Mouse (Mus musculus) limb, embryonic 12.5 days (tissue): ENCODE measurements around the gene RPS10-NUDT3. TPM values are rescaled to one million over a fixed set of nuclear protein-coding genes. Genes with fewer than 3 reads are reported as not detected.

ENCODE experiments used
- ATAC-seq: fragments of 200-750 bp; cut with Nextera tagmentation; 2 replicates; pipeline ENCODE4 v1.8.0; 2017; ENCODE audit warnings: low read depth, moderate TSS enrichment; ENCODE audit not compliant: insufficient number of reproducible peaks, insufficient read depth, low FRiP score, low TSS enrichment
- H3K27ac ChIP-seq: fragments of 300-500 bp; sonication (generic); 2 replicates; pipeline ENCODE4 v1.5.1; 2016; ENCODE audit warnings: mild to moderate bottlenecking, moderate library complexity
- H3K27me3 ChIP-seq: fragments of 300-500 bp; sonication (generic); 2 replicates; pipeline ENCODE4 v1.6.1; 2016; ENCODE audit warnings: mild to moderate bottlenecking, moderate library complexity
- H3K36me3 ChIP-seq: fragments of 300-500 bp; sonication (generic); 2 replicates; pipeline ENCODE4 v1.6.1; 2016; ENCODE audit warnings: mild to moderate bottlenecking, moderate library complexity
- H3K4me1 ChIP-seq: fragments of 300-500 bp; sonication (generic); replicated peaks from 2 replicates; pipeline ENCODE4 v1.6.1; 2016
- H3K4me2 ChIP-seq: fragments of 300-500 bp; sonication (generic); 2 replicates; pipeline ENCODE4 v1.6.1; 2016; ENCODE audit warnings: mild to moderate bottlenecking, moderate library complexity
- H3K4me3 ChIP-seq: fragments of 300-500 bp; sonication (generic); replicated peaks from 2 replicates; pipeline ENCODE4 v1.5.1; 2016; ENCODE audit warnings: mild to moderate bottlenecking
- H3K9ac ChIP-seq: fragments of 300-500 bp; sonication (generic); replicated peaks from 2 replicates; pipeline ENCODE4 v1.6.1; 2016; ENCODE audit warnings: mild to moderate bottlenecking, moderate library complexity
- H3K9me3 ChIP-seq: fragments of 300-500 bp; sonication (generic); 2 replicates; pipeline ENCODE4 v1.6.1; 2016; ENCODE audit warnings: mild to moderate bottlenecking, moderate library complexity
- WGBS: fragments of 180-500 bp; shearing (Covaris S2); methylation state at CpG from one replicate; pipeline ENCODE4 v1.1.7; 2016; 5-methylcytosine and 5-hydroxymethylcytosine counted together
- polyA plus RNA-seq: library from polyadenylated mRNA; unstranded; fragments of >200 nt; fragmentation: Nextera tagmentation; extraction: Ambion mirVana; gene quantifications from 2 replicates; pipeline ENCODE4 v1.2.1, GENCODE M21; 2016

The RPS10-NUDT3 gene
- polyA plus RNA-seq: not detected in 2 replicates

DNA sequence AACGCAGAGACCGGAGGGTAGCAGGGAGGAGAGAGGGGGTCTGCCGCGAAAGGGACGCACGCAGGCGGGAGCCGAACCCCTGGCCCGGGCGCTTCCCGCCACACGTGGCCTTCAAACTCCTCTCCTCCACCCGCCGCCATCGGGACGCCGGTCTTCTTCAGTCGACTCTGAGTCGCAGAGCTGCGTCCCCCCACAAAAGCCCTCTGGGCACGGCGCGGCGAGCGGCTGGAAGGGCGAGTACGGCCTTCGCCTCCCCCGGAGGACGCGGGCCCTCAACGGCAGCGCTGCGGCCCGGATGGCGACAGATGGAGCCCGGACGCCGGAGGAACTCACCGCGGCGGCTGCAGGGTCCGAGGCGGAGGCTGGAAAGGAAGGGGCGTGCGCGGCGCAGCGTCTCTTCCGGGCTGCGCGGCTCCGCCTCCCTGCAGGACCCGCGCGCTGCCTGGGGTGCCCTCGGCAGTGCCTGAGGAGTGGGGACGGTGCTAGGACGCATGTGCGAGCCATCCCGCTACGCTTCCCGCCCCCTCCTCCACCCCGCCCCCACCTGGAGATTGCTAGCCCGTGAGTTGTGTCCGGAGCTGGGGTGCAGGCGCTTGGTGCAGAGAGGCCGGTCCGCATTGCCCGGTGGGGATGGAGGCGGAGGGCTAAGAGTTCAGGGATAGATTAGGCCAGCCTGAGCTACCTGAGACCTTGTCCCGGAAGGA is at the start of gene RPS10-NUDT3:
Gene RPS10-NUDT3, minus strand, starts transcription at position 352 of the 704 bp plus-strand sequence.
- no peaks in the 10 kb centered on the region for H3K27me3 ChIP-seq
- peak within 1 kb of the TSS; percentile 89 for H3K9ac ChIP-seq
- peaks cover 31% of the 10 kb centered on the region for H3K4me1 ChIP-seq
- H3K36me3 ChIP-seq: peaks cover 41% of the 10 kb centered on the region
- no peaks in the 10 kb centered on the region for H3K9me3 ChIP-seq
- H3K27ac ChIP-seq: peak within 1 kb of the TSS; percentile 95
- peak within 1 kb of the TSS; percentile 94 for H3K4me2 ChIP-seq
- WGBS: under 1% methylated on average over 63 of the region's 72 CpGs
- peak; percentile 95 for ATAC-seq
- peak within 1 kb of the TSS; percentile 70 for H3K4me3 ChIP-seq

DNA sequence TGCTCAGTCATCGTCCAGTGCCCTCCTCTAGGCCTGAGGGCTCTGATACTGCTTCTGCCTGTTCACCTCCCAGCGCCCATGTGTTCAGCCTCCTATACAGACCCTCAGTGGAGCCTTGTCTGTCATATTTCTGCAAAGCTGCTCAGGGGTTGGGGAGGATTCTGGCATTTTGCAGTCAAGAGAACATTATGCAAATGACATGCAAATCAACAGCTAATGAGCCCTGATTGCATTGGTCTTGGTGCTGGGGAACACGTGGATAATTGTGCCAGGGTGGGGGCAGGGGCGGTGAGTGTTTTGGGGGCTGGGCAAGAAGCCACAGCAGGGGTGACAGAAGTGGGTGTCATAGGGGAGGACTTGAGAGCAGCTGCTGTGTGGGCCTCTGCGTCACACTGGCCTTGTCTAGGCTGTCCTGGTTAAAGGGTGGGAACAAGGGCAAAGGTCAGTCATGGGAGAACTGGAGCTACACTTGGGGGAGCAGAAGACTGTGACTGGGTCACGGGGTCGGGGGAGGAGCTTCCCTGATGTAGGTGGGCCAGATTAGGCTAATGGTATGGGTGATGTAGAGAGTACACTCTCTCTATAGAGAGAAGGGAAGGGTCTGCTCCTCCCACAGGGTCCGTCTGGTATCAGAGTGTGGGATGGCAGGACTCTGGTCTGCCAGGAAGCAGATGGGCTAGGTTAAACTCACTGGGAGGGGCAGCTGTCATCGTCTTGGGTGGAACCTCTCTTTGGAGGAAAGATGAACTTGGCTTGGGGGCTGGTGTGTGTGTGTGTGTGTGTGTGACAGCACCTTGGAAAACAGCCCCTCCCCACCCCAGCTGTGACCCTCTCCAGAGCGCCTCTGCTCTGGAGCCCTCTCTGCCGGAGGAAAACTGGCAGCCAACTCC is 44.1 kb upstream of the RPS10-NUDT3 start:
- Histone ChIP-seq H3K27me3 (peaks cover 5% of the 10 kb centered on the region), H3K36me3 (no peaks in the 10 kb centered on the region), H3K4me1 (no peaks in the 10 kb centered on the region), H3K9me3 (no peaks in the 10 kb centered on the region), H3K4me3 (no peak overlapping the region), H3K4me2 (no peak overlapping the region), H3K9ac (no peak overlapping the region), H3K27ac (no peak overlapping the region)
- peak; percentile 74; the same call in 1 of the 2 replicates for ATAC-seq
- WGBS: 51% methylated on average over 11 of the region's 11 CpGs

DNA sequence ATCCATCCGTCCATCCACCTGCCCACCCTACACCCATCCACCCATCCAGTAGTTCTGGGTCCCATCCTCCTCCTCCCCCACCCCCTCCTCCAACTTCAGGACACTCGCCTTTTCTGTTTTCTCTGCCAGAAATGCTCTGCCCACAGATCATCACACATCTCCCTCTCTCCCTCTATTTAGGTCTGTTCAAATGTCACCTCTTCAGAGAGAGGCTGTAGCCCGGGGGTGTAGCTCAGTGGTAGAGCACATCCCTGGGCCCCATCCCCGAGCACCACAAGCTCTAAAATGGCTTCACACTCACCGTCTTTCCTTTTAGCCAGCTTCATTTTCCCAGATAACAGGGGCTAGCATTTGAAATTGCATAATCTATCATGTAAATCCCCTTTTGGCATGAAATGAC is 42.7 kb upstream of the RPS10-NUDT3 start:
- Histone ChIP-seq H3K9ac (no peak overlapping the region), H3K36me3 (no peaks in the 10 kb centered on the region), H3K4me1 (no peaks in the 10 kb centered on the region), H3K9me3 (no peaks in the 10 kb centered on the region), H3K4me2 (no peak overlapping the region), H3K27ac (no peak overlapping the region), H3K4me3 (no peak overlapping the region), H3K27me3 (no peaks in the 10 kb centered on the region)
- no peak for ATAC-seq
- WGBS: 82% methylated on average over 5 of the region's 5 CpGs

DNA sequence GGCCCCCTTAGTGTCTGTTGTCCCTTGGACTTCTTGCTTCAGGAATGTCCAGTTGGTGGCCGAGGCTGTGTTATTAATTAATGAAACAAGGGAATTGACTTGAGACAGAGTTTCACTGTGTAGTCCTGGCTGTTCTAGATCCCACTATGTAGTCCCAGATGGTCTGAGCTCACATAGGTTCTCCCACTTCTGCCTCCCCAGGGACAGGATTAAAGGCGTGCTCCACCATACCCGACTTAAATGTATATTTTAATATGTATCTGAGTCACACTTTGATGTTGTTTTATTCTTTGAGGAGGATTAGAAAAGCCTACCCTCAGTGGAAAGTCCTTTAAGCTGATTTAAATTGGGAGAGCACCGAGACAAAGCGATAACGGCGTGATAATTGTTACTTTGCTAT is 41.2 kb upstream of the RPS10-NUDT3 start:
- no peak for ATAC-seq
- H3K9me3 ChIP-seq: no peaks in the 10 kb centered on the region
- H3K27me3 ChIP-seq: no peaks in the 10 kb centered on the region
- no peaks in the 10 kb centered on the region for H3K4me1 ChIP-seq
- no peak overlapping the region for H3K9ac ChIP-seq
- no peak overlapping the region for H3K27ac ChIP-seq
- WGBS: 66% methylated on average over 7 of the region's 7 CpGs
- no peak overlapping the region for H3K4me2 ChIP-seq
- H3K36me3 ChIP-seq: no peaks in the 10 kb centered on the region
- no peak overlapping the region for H3K4me3 ChIP-seq

DNA sequence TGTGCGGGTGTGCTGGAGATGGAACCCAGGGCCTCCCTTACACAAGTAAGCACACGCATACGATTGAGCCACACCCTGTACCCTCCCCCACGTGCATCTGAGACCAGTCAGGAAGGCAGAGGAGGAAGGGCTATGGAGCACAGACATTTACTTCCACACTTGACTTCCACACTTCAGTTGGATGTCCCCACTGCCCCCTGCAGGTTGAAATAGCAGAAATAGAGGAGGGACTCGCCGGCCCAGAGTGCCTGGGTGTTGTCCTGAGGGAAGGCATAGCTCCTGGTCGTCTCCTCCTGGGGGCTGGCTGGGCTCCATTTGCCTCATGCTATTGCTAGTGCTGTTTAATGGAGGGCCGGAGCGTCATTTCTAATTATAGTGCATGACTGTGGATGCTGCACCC is 40.4 kb upstream of the RPS10-NUDT3 start:
- Histone ChIP-seq H3K27me3 (no peaks in the 10 kb centered on the region), H3K9ac (no peak overlapping the region), H3K4me3 (no peak overlapping the region), H3K4me2 (no peak overlapping the region), H3K27ac (no peak overlapping the region), H3K4me1 (no peaks in the 10 kb centered on the region), H3K36me3 (no peaks in the 10 kb centered on the region), H3K9me3 (no peaks in the 10 kb centered on the region)
- WGBS: 60% methylated on average over 9 of the region's 9 CpGs
- no peak for ATAC-seq

DNA sequence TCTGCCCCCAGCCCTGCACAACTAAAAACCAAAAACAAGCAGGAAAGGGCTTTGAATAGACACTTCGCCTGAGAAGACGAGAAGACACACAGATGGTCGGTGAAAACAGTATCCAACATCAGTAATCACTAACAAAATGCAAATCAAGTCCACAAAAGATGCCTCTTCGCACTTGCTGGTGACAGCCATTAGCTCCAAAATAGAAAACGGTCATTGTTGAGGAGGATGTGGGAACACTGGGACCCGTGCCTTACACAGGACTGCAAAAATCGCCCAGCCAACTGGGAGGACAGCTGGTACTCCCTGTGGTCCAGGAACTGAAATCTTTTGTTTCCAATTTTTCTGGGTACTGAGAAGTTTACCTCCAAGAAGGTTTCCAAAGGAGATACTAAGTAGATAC is 38.9 kb upstream of the RPS10-NUDT3 start:
- no peaks in the 10 kb centered on the region for H3K36me3 ChIP-seq
- H3K4me1 ChIP-seq: no peaks in the 10 kb centered on the region
- no peak overlapping the region for H3K27ac ChIP-seq
- H3K27me3 ChIP-seq: no peaks in the 10 kb centered on the region
- no peaks in the 10 kb centered on the region for H3K9me3 ChIP-seq
- 87% methylated on average over 7 of the region's 7 CpGs for WGBS
- no peak overlapping the region for H3K4me2 ChIP-seq
- no peak overlapping the region for H3K4me3 ChIP-seq
- H3K9ac ChIP-seq: no peak overlapping the region
- ATAC-seq: no peak

DNA sequence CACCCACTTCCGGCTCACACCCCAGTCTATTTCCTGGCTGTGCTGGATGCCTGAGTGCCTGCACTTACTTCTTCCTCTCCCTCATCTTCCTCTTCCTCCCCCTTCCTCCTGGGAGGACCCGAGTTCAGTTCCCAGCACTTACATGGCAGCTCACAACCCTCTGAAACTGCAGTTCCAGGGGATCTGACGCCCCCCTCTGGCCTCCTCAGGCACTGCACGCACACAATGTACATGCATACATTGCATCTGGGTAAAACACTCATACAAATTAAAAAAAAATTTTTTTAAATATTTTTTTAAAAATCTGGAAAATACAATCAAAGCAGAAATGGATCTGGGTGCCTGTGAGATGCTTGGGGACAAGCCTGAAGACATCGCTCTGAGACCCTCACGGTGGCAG is 36.7 kb upstream of the RPS10-NUDT3 start:
- no peak overlapping the region for H3K4me3 ChIP-seq
- no peak overlapping the region for H3K27ac ChIP-seq
- H3K36me3 ChIP-seq: no peaks in the 10 kb centered on the region
- H3K27me3 ChIP-seq: no peaks in the 10 kb centered on the region
- no peak overlapping the region for H3K4me2 ChIP-seq
- no peaks in the 10 kb centered on the region for H3K4me1 ChIP-seq
- no peak for ATAC-seq
- H3K9ac ChIP-seq: no peak overlapping the region
- 79% methylated on average over 6 of the region's 6 CpGs for WGBS
- no peaks in the 10 kb centered on the region for H3K9me3 ChIP-seq

DNA sequence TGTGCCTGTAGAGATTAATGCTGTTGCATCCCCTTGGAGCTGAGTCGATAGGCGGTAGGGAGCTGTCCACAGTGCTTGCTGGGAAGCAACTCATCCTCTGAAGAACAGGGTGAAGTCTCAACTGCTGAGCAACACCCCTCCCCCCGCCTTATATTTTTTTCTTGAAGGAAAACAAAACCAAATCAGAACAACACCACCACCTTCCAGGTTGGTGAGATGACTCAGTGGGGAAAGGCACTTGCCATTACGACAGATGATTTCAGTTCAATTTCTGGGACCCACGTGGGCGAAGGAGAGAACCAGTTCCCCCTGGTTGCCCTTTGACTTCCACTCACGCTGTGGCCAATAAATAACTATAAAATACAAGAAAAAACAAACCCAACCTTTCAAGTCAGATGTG is 23.7 kb upstream of the RPS10-NUDT3 start:
- Histone ChIP-seq H3K27me3 (peaks cover 31% of the 10 kb centered on the region), H3K4me2 (no peak overlapping the region), H3K9ac (no peak overlapping the region), H3K4me3 (no peak overlapping the region), H3K4me1 (peaks cover 17% of the 10 kb centered on the region), H3K27ac (no peak overlapping the region), H3K36me3 (no peaks in the 10 kb centered on the region), H3K9me3 (no peaks in the 10 kb centered on the region; the same call in 1 of the 2 replicates)
- ATAC-seq: no peak
- 67% methylated on average over 7 of the region's 7 CpGs for WGBS

DNA sequence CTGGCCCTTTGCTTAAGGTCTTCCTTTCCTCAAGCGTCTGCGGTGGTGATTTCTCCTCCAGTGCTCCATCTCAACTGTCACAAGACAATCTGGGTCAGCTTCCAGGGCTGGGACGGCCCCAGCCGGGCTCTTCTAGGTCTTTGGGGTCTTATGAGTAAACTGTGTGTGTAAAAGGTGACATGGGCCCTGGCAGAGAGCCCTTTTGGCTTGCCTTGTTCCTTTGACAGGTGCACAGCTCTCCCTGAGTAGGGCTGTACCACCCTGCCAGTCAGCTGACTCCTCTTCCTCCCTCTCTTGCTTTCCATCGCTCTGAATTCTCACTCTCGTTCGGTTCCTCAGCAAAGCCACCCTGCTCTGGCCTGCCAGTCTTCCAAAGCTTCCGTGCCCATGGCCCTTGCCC is 22.1 kb upstream of the RPS10-NUDT3 start:
- H3K9me3 ChIP-seq: peaks cover 2% of the 10 kb centered on the region; the same call in 1 of the 2 replicates
- peaks cover 35% of the 10 kb centered on the region for H3K27me3 ChIP-seq
- H3K4me2 ChIP-seq: no peak overlapping the region
- no peak overlapping the region for H3K9ac ChIP-seq
- ATAC-seq: no peak
- no peaks in the 10 kb centered on the region for H3K36me3 ChIP-seq
- H3K4me3 ChIP-seq: no peak overlapping the region
- H3K27ac ChIP-seq: no peak overlapping the region
- peaks cover 17% of the 10 kb centered on the region for H3K4me1 ChIP-seq
- WGBS: 71% methylated on average over 8 of the region's 8 CpGs

DNA sequence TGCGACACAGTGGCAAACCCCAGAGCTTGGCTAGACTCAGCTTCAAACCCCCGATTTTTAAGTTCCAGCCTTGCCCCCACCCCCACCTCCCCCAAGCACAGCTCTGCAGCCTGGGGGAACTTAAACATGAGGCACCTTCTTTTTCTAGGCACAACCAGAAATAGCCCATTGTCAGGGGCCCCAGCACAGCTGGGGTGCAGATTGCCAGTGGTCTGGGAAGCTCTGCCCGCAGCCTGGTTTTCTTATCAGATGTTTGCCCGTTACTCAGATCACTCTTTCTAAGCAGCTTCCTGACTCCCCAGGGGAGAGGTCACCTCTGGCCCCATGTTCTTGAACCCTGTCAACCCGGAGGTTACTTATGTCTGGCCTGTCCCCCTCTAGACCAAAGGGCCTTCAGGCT is 21.4 kb upstream of the RPS10-NUDT3 start:
- WGBS: 7% methylated on average over 5 of the region's 5 CpGs

DNA sequence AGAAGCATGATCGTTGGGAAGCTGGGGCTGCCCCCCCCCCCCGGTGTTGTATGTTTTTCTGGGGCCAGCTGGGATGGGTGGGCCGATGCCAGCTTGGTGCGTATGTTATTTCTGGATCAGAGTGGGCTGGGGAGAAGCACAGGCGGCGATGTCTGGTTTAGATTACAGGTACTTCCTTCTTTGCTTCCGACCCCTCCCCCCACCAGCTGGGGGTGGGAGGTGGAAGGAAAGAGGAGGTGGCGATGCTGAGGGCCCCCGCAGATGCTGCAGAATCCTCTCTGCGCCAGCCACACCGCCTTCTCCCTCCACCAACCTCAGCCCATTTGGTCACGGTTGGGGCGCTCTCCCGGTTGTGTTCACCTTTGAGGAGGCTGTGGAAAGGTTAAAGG is 21.0 kb upstream of the RPS10-NUDT3 start:
- H3K4me1 ChIP-seq: peaks cover 17% of the 10 kb centered on the region
- peaks cover 35% of the 10 kb centered on the region for H3K27me3 ChIP-seq
- H3K4me2 ChIP-seq: peak overlapping the region; percentile 99
- H3K27ac ChIP-seq: no peak overlapping the region
- WGBS: under 1% methylated on average over 14 of the region's 14 CpGs
- H3K4me3 ChIP-seq: peak overlapping the region; percentile 58
- peaks cover 2% of the 10 kb centered on the region; the same call in 1 of the 2 replicates for H3K9me3 ChIP-seq
- H3K36me3 ChIP-seq: no peaks in the 10 kb centered on the region
- H3K9ac ChIP-seq: peak overlapping the region; percentile 56
- ATAC-seq: no peak

More for the DNA sequence above, 21.4 kb upstream of the RPS10-NUDT3 start:
- Histone ChIP-seq H3K4me3 (peak overlapping the region; percentile 58), H3K36me3 (no peaks in the 10 kb centered on the region), H3K9me3 (peaks cover 2% of the 10 kb centered on the region; the same call in 1 of the 2 replicates), H3K27ac (no peak overlapping the region), H3K27me3 (peaks cover 35% of the 10 kb centered on the region), H3K4me1 (peaks cover 17% of the 10 kb centered on the region), H3K4me2 (peak overlapping the region; percentile 99), H3K9ac (peak overlapping the region; percentile 56; the same call in 1 of the 2 replicates)
- ATAC-seq: no peak
